Mouse (Mus musculus): ENCODE results near the gene Osbpl10.

GRCm38 (mm10) chr9:115230141-115230540 lies 251.8 kb downstream of the Osbpl10 start:
- TF ChIP-seq CTCF (IDR thresholded peaks at IDR 0.05; ENCODE audit: control insufficient read depth, insufficient read depth, low read length) (no peak), POLR2A (IDR thresholded peaks at IDR 0.05; ENCODE audit: borderline replicate concordance, control insufficient read depth, low read depth, low read length) (no peak)

Measured in bone marrow, adult 2 months (tissue).